Mouse (Mus musculus): ENCODE data around the gene P3h1. TPM values are rescaled to one million over a fixed set of nuclear protein-coding genes. Genes with fewer than 3 reads are reported as not detected.

Gene P3h1
- 0.94 and 1.1 TPM in 2 replicates for total RNA-seq (2015)
- total RNA-seq (2017) = 3.3 and 3.5 TPM in 2 replicates

DNA sequence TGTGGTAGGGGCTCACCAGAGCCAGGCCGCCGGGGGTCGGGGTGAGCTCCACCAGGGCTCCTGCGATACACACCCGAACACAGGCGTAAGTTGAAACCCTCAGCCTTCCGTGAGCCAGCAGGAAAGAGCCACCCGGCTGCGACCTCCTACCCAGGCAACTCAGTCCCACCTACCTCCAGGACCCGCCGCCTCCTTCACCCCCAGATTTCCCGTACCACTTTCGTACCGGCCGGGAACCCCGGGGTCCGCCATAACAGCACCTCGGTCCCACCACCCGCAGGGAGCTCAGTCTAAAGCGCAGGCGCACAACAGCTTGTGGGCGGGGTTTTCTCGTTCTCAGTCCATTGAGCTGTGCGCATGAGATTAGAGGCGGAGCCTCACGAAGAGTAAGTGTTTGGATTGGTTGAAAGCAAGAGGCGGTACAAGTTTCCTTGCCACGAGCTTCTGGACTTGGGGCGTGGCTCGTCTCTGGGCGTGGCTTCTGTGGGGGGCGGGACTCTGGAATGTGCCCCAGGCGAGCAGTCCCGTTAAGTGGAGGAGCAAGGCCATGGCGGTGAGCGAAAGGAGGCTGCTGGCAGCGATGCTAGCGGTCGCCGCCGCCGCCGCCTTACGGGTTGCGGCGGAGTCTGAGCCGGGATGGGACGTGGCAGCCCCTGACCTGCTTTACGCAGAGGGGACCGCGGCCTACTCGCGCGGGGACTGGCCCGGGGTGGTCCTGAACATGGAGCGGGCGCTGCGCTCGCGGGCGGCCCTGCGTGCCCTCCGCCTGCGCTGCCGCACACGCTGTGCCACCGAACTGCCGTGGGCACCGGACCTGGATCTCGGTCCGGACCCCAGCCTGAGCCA lies at the start of gene P3h1, which contains the start of gene AU022252:
P3h1 (plus strand) TSS at position 506 of the 846 bp plus-strand sequence.
AU022252 (minus strand) TSS at position 303 of the 846 bp plus-strand sequence.
- peak; percentile 94 for ATAC-seq (ENCODE audit: poor library complexity, severe bottlenecking)

DNA sequence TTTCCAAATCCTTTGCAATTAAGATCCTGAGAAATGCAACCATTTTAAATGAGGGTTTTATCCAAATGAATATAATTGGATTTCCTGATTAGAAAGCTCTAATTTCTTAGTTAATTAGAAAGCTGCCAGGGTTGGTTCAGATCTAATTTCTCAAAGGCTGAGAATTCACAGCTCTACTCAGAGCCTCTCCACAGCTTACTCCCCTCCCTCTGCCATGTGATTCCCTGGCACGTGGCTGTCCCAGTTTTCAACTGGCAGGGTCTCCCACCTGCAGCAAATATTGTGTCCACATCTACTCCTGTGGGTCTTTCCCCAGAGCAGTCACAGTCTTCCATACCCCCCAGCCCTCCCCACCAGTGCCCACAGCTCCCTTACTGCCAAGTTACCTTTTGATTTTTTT lies 49.2 kb upstream of the P3h1 start:
- no peak for ATAC-seq (ENCODE audit: poor library complexity, severe bottlenecking)

DNA sequence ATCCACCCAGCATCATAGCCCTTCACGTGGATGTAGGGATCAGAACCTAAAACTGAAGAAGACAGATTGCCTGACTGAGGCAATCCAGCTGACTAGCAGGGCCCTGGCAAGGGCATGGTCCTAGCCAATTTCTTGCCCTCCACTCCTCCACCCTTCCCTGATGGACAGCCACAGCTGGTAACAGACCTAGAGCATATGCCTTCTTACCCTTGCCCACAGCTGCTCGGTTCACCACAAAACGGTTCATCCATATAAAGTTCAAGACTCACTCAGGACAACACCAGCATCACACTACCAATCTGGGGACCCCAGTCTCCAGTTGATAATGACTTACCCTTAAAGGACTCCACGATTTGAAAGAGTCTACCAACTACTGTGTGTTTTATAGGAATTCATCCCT lies 46.9 kb upstream of the P3h1 start:
- no peak for ATAC-seq (ENCODE audit: poor library complexity, severe bottlenecking)

DNA sequence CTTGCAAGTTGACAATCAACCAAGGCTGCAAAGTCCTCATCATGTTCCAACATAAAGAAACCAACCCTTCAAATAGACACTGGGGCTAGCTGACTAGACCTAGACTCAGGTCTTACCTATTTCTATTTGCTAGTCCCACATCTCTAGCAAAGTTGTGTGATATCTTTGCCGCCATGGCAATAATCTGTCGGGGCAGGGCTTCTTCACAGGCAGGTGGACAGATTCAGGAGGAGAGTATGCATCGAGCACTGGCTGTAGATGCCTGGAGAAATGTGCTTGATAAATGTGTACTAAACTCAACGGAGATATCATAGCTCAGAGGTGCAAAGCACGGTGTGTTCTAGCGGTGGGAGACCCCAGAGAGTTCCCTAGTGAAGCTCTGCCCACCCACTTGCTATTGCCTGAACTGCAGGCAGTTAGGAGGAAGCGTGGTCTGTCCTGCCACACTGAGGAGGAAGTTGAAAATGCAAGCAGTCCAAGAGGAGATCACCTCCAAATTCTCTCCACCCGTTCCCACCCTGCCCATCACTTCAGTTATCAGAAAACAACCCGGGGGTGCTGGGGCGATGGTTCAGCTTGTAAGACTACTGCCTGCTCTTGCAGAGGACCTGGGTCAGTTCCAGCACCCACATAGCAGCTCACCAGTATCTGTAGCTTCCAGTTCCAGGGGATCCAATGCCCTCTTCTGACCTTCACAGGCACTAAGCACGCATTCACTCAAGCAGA lies 44.5 kb upstream of the P3h1 start:
- ATAC-seq (ENCODE audit: poor library complexity, severe bottlenecking) = peak; percentile 59

DNA sequence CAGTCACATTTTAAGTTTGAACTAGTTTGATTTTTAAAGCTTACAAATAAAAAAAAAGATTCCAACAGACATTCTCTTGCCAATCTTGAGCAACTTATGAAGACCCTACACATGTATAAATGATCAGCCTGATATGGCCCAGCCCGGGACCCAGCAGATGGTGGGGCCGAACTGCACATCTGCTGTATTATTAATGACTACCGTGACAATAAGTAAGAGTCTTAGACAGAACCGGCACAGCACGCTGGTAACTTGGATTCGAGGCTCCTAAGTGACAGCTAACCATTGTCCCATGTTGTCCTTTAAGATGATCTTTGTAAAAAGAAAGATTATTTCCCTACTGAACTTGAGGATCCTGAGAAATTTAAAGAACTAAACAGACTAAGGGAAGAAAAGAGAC lies 43.3 kb upstream of the P3h1 start:
- ATAC-seq (ENCODE audit: poor library complexity, severe bottlenecking) = no peak

DNA sequence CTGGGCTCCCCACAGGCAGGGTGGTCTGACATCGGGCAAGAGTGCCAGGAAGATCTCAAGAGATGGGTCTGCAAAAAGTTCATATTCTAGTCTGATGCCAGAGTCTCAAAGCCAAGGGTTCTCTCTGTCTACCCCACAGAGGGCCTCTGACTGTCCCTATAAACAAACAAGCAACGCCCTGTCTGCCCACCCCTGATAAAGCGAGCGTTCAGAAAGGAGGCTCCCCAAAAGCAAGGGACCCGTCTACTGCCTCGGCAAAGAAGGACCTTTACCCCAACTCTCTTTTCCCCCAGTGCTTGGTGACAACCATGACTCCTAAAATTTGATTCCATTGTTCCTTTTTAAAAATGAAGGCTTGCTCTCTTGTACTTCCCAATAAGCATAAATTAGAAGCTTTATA lies 42.9 kb upstream of the P3h1 start, which contains the start of gene Ermap:
Ermap (minus strand) TSS at position 148 of the 400 bp plus-strand sequence.
- ATAC-seq (ENCODE audit: poor library complexity, severe bottlenecking) = no peak

DNA sequence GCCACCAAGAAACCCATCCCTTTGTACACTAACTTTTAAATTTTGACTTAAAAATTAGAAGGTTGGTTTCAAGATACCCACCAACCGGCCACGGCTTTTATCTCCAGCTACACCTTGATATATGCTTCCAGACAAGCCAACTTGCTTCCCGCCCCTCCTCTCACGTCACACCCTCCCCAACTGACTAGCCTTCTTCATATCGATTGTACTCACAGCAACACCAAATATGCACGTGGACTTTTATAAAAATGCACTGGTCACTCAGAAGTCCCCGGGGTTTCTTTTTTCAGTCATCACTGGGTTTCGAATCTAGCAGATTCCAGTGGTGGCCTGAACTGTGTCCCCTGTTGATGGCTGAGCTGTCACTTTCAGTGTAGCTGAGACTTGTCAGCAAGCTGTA lies 42.1 kb upstream of the P3h1 start:
- no peak for ATAC-seq (ENCODE audit: poor library complexity, severe bottlenecking)

DNA sequence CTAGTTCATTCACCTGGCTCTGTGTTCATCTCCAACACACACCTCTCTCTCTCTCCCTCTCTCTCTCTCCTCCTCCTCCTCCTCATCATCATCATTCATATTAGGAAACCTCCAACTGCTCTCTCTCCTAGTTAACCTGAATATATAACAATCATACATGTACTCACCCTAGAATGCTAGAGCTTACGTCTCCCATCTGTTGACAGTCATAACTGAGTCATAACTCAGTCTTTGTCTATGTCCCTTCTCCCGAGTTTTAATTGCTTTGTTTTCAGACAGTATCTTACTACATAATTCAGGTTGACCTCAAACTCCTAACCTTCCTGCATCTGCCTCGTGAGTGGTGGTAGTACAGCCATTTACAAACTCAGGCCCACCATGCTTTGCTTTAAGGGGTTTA lies 41.4 kb upstream of the P3h1 start:
- no peak for ATAC-seq (ENCODE audit: poor library complexity, severe bottlenecking)

DNA sequence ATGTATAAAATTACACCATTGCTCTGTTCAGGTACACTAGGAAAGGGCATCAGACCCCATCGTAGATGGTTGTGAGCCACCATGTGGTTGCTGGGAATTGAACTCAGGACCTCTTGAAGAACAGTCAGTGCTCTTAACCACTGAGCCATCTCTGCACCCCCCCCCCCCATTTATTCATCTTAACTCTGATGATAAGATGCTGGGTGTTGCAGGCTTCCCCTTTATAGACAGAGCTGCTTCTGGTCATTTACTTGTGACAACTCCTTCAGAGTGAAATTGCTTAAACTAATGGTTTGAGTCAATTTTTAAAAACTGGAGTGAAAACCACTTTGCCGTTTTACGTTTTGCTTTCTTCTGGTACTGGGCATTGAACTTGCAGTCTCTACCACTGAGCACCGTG lies 40.0 kb upstream of the P3h1 start:
- no peak for ATAC-seq (ENCODE audit: poor library complexity, severe bottlenecking)

DNA sequence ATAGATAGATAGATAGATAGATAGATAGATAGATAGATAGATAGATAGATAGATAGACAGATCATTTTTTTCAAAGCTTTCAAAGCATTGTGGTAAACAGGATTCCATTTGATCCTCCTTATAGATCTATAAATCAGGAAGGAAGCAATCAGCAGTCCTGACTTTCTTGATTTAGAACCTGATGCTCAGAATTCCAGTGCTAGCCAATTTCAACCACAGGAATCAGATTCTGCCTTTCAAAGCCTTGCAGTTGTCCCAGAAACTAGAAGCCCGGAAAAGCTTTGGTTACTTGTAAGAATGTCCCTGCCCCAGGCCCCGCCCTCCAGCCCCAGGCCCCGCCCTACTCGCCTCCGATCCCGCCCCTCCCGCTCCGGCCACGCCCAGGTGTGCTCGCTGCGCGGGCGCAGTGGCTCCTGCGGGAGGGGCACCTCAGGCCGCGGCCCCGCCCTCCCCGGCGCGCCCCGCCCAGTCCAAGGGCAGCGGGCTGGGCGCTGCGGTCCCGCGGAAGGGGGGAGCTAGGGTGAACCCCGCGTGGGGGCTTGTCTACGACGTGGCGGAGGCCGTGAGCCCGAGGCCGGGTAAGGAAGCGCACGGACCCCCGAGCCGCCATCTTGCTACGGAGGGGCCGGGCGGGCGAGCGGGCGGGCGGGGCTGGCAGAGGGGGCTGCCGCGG lies 37.7 kb upstream of the P3h1 start, which contains the start of gene Svbp:
Svbp (plus strand) TSS at position 398 of the 673 bp plus-strand sequence.
- peak; percentile 95 for ATAC-seq (ENCODE audit: poor library complexity, severe bottlenecking)

DNA sequence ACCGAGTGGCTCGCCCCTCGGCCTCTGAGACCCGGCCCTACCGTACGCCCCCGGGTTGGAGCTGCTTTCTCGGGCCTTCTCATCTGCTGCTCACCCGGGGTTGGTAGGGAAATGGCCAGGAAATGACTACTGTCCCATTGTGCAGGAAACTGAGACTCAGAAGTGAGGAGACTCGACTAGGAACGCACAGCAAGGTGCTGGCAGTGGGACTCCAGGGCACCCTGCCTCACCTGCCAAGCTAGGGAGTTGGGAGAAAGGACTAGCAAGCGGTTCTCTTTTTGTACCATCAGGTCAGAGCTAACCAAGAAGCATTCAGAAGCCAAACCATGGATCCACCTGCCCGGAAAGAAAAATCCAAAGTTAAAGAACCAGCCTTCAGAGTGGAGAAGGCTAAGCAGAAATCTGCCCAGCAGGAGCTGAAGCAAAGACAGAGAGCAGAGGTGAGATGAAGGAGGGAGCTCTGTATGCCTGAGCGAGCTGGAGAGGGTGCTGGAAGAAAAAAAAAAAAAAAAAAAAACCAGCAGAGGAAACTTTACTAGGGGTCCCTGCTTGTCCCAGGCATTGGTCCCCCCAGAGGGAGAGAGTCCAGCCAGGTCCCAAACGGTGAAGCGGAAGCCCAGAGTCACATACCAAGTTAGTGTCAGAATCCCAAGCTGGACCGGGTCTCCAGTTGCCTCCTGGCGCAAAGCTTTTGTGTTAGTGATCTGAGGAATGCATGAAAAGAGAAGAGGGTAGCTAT lies 37.0 kb upstream of the P3h1 start:
- peak; percentile 19 for ATAC-seq (ENCODE audit: poor library complexity, severe bottlenecking)

DNA sequence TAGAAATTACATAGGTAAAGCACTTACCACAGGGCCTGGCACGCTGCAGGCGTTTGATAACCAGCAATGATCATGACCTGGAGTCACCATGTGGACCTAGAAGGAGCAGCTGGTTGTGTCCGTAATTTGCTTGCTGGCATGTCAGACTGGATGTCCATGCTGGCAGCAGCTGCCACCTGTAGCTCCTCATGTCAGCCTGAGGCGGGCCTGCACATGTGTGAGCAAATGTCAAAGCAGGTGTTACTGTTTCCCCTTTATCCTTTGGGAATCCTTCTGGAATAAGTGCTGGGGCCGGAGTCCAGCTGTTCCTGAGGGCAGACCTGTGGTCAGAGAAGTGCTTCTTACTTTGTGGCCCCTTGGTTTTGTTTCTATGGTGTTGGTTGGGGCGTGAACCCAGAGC lies 34.6 kb upstream of the P3h1 start:
- no peak for ATAC-seq (ENCODE audit: poor library complexity, severe bottlenecking)

DNA sequence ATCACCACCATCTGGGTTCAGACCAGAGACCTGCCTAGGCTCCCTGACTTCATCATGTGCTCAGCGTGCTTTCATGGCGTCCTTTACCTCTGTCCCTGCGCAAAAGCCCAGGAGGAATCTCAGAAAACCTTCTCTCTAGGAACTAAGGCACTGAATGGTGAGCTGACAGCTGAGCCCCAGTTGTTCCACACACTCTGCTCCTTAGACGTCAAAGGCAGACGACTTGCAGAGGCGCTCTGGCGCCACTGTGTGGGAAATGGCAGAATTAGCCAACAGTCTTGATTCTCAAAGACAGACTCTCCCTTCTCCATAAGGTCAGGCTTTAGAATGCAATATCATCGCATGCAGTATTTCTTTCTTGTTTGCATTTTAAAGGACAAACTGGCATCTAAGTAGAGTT lies 28.0 kb upstream of the P3h1 start:
- peak; percentile 67 for ATAC-seq (ENCODE audit: poor library complexity, severe bottlenecking)

DNA sequence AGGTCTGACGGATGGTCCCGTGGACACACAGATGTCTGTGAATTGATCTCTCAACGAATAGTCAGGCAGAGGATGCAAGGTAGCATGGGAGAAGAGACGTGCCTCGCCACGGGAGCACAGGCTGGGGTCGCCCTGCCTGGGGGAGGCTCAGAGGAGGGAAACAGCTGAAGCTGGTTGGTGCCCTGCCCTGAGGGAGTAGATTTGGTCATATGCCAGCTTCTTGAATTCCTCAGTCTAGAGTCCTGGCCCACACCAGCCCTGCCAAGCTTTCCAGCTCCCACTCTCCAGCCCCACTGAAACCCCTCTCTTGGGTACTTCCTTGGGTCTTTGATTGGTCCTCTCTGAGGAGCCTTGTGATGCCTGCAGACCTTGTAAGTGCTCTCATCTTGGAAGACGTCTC lies 16.0 kb upstream of the P3h1 start:
- no peak for ATAC-seq (ENCODE audit: poor library complexity, severe bottlenecking)

DNA sequence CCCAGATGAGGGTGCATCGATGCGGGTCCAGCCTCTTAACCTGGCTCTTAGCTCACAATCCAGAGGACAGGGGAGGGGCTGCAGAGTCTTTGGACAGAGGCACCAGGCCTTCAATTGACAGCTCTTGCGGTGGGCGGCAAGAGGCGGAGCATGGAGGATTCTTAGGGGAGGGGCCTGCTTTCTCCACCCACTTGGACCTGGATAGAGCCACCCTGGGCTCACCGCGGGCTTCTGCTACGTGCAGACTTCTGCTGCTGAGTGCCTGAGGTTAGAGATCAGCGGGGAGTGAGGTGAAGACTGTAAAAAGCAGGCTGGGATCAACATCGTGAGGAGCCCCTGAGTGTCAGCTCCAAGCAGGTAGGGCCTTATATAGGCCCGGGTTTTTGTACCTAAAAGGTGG lies 14.5 kb upstream of the P3h1 start, which contains the start of gene Tmem269:
Tmem269 (minus strand) TSS at position 49 of the 400 bp plus-strand sequence.
- no peak; the same call in 1 of the 2 replicates for ATAC-seq (ENCODE audit: poor library complexity, severe bottlenecking)

DNA sequence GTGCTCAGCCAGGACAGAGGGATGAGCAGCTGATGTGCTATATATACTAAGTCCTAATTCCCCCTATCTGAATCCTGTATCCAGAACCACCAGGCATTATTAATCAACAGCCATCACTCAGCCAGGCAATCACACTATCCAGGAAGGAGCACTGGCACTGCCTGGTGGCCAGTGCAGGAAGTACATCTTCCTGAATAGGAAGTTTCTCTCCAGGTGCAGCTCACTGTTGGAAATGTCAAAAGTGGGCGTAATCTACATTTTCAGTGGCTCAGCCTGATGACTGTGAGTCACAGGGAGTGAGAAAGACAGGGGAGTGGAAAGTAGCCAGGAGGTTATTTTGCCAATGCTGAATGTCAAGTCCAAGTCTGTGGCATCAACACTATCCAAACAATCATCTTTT lies 9.0 kb upstream of the P3h1 start:
- ATAC-seq (ENCODE audit: poor library complexity, severe bottlenecking) = peak; percentile 85

DNA sequence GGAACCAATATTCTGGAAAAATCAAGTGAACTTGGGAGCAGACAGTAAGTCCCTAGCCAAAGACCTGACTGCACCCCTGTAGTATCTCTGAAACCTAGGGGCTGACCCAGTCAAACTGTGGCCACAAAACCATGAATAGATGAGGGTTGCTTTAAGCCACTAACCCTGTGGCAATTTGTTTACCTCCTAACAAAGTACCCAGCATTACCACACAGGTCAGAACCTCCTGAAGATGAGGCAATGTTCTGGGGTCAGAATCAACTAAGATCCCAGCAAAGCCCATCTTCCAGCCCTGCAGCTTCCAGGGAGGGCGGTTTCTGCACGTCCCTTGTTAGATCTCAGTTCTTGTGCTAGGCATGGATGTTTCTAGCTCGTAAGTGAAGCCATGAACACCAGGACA lies 8.2 kb upstream of the P3h1 start:
- ATAC-seq (ENCODE audit: poor library complexity, severe bottlenecking) = no peak

DNA sequence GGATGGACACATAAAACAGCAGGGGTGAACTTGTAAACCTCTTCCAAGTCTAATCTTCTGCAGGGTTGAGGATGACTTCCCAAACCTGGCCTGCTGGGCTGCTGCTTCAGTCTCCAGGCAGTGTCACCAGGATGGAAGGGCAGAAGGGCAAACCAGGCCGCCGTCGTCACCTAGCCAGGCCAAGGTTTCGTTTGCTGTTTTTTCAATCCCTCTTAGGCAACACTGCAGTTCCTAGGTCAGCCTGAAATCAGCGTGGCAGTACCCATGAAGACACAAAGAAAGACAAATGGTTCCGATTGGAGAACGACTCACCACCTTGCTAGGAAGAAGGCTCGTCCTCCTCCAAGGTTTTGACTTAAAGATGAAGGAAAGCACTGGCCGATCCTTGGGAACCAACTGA lies 7.0 kb upstream of the P3h1 start:
- ATAC-seq (ENCODE audit: poor library complexity, severe bottlenecking) = no peak

DNA sequence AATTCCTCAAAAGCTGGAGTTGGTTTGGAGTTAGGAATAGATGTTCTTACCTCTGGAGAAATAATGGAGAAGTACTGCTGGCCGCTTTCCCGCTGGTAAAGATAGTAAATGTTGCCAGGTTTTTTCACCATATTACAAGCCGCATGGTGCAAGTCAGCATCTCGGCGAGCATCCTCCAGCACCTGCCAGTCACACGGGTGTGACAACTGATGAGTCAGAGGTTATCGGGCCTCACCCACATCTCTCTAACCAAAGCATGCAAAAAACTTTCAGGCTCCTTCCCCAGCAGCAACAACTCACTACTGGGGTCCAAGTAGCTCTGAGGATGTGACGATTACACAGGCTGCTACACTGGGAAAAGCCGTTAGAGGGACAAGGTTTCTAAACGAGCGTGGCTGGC lies 6.0 kb upstream of the P3h1 start:
- no peak for ATAC-seq (ENCODE audit: poor library complexity, severe bottlenecking)

DNA sequence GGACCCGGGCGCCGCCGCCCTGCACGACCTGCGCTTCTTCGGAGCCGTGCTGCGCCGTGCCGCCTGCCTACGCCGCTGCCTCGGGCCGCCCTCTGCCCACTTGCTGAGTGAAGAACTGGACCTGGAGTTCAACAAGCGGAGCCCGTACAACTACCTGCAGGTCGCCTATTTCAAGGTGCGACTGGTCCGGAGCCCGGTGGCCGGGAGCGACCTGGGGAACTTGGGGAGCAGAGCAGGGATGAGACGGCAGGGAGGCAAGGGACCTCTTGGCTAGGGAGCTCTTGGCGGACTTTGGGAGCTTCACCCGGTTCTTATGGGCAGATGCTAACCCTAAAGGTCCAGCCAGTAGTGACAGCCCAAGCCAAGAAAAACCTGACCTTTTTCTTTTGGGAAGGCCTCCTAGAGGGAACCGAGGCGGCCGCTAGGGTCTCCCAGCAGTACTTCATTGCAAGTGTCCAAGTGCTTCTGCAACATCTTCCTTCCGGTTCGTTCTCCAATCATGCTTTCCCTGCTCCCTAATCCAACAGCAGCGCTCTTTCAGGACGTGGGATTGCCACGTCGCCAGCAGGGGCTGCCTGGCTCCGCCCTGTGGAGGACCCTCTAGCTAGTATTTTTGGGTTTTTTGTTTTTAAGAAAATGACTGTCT lies 664 bp downstream of the P3h1 start:
- ATAC-seq (ENCODE audit: poor library complexity, severe bottlenecking) = peak; percentile 14
